Mouse (Mus musculus) retina, postnatal 1 day (tissue): ENCODE data around the gene Hsd17b13.
A peak's percentile ranks its signal among the peaks of the same experiment; 100 is the strongest.

Experiments used
- DNase-seq: peaks from one replicate; pipeline ENCODE4 v3.0.0-alpha.2; 2012

The Hsd17b13 gene

DNA sequence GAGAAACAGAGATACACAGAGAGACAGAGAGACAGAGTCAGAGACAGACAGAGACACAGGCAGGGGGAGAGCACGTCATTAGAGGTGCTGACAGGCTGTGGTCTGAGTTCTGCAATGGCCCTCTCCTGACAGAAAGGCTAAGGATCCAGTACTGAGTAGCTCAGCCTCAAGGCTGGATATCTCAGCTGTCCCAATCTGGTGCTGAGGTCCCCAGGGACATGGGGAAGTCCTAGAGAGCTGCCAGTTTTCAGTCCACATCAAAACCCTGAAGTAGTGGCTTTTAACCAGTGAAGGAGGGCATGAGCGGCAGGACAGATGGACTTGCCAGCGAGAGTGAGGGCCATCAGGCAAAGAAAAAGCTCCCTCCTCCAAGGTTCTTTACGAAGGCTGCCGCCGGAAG, 54.1 kb downstream of the Hsd17b13 start:
- no peak for DNase-seq

DNA sequence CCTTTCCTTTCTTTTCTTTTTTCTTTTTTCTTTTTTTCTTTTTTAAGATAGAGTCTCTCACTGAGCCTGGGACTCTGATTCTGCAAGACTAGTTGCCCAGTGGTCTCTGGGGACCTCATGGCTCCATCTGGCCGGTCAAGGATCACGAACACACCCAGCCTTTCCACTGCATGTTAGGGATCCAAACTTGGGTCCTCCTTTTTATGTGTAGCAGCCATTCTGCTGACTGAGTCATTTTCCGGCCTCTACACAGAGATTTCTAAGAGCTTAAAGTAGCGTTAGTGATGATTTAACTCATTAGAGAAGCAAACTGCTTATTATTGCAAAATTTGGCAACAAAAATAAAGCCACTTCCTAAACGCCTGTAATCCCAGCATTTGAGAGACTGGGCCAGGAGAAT, 54.8 kb downstream of the Hsd17b13 start:
- no peak for DNase-seq

DNA sequence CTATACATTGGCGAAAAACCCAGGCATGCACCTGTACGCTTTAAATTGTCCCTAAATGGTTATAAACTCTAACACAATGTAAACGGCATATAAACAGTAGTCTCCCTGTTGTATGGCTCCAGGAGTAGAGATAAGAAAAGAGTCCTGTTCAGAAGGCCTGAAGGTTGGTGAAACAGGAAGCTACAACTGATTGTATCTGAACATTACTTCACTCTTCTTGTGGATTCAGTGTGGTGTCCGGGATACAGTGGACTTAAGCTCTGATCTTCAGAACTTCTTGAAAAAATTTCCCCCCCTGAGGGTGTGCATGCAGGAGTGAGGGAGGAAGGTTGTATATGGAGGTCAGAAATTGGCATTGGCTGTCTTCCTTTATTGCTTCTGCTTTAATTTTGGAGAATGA, 57.7 kb downstream of the Hsd17b13 start:
- DNase-seq = no peak

DNA sequence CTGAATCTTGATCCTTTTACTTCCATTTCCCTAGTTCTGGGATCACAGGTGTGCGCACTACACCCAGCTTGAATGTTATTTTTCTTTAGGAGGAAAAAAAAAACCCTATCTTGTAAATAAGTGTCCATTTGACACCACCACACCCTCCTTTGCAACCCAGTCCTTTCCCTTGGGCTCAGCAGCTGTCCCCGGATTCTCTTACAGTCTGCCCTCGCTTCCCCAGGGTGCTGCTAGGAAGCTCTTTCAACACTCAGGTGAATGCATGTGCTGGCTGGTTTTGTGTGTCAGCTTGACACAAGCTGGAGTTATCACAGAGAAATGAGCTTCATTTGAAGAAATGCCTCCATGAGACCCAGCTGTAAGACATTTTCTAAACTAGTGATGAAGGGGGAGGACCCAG, 59.0 kb downstream of the Hsd17b13 start:
- DNase-seq = no peak

DNA sequence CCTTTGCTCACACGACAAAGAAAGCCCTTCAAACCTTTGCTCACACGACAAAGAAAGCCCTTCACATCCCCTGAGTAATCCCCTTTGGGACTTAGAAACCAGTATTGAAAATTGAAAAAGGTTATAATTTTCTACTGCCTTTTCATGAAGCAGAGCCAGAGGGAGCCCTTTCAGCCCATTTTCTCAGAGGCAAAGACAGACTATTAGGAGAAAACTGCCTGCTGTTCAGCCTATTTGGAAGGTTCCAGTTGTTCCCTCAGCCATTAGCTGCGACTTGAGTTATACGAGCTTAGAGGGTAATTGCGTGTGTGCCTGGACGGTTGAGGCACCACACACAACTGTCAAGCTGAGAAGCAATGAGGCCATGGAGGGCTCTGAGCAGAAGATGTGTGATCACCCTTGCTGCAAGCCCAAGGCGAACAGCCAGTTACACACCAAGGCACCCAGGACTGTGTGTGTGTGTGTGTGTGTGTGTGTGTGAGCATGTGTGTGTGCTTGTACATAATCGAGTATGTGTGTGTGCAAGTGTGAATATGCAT, 59.8 kb downstream of the Hsd17b13 start:
- DNase-seq = no peak

DNA sequence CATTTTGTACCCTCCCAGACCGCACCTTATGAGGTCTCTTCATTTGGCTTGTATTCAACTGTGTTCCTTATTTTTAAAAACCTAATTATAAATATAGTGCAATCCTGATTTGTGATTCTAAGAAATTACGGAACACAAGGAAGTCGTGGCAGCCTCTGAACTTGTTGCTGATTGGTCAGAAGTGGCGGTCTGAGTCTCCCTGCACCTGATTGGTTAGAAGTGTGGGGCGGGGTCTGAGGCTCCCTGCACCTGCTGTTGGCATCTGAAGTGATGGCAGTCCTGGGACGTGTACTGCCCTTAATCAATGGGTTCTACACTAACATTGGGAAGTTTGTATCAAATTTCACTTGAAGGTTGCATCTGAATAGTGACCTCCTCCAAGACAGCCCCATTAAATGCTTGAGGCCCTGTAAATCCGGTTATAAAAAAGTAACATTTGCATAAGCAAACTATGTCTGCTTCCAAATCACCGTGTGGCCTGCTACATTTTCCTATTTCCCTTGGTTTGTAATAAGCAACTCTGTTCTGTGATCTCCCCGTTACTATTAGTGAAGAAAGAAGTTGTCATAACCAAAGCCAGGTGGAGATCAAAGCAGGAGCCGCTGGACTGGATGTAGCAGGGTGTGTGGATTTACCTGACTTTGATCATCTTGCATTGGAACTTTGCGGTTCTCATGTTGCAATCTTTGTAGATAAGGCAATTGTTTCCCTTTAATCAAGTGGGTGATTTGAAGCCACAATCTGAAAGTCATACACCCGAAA, 60.4 kb downstream of the Hsd17b13 start:
- DNase-seq = no peak

DNA sequence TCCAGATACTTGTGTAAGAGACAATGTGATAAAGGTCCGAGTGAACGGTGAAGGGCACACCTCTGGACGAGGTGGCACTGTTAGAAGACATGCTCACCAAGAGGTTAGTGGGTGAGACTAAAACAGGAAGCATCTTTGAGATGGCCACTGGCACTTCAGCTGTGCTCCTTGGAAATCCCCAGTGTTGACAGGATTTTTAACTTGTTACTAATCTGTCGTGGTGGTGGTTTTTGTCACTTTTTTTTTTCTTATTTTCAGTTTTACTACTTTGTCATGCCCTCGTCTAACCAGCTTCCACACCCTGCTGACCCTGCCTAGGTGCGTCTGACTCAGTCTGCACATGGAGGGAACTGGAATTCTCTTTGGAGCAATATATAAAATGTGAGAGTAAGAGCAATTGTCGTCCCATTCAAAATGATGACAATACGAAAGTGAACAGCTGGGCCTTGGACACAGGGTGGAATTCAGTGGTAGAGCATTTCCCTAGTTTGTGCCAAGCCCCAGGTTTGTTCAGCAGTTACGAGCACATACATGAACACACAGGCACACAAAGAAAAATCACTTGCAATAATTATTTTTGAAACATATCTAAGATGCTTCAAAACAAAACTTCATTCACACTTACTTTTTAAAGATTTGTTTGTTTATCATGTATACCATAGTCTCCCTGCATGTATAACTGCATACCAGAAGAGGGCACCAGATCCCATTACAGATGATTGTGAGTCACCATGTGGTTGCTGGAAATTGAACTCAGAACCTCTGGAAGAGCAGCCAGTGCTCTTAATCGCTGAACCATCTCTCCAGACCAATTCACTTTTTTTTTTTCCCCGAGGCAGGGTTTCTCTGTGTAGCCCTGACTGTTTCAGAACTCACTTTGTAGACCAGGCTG, 62.6 kb downstream of the Hsd17b13 start:
- no peak for DNase-seq

DNA sequence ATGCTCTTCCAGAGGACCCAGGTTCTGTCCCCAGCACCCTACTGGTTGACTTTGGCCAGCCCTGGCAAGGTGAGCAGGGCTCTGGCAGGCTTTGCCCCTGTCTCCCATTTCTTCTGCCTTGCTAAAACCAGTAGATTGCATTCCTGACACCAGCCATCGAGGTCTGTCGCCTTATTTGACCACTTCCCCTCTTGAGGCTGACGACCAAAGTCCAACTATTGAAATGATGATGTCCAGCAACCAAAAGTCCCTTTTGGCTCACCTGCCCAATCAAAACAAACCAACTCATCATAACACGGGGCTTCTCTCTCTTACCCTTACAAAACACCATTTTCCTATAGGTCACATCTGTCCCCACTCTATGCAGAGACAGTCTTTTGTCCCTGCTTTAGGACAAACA, 64.1 kb downstream of the Hsd17b13 start:
- no peak for DNase-seq

DNA sequence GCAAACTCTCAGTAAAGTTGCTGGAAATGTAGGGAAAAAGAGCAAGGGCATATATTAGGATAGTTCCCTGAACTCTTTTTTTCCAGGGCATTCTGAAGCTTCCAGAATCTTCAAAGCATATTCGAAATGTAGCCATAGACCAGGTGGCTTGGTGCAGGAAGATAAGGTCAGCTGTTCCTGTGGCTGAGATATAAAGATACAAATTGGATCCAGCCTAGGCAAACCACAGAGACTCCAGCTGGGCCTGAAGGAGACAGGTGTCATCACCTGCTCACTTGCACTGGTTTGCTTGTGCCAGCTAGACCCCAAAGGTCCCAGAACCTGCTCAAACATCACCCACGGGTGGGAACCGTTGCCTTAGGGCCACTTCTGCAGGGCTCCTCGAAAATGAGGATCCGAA, 65.7 kb downstream of the Hsd17b13 start:
- no peak for DNase-seq

DNA sequence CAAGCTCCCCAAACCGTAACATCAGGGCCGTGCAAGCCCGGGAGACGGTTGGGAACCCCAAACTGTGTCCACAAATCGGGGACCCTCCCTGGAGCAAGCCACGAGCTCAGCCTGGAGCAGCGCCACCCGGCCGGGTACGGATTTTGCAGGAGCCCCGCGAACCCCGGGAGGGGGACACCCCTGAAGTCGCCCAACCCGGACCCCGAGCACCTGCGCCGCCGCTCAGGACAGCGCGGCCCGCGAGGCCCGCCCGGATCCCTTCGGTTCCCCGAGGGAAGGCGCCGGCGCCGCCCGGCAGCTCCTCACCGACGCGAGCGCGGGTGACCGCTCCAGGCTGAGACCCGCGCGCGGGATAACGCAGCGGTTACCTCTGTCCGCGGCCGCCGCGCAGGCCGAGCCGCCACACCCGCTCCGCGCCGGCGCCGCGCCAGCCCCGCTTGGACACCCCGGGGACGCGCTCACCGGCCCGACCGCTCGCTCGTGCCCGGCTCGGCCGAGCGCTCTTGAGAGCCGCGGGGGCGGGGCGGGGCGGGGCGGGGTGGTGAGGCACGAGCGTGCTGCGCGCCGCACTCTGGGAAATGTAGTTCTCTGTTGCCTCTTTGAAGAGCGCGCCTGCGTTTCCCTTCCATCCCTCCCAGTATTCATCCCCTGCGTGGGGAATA, 66.3 kb downstream of the Hsd17b13 start, which contains the start of gene Klhl8:
Gene Klhl8 (minus strand): TSS at position 512 of the 662 bp plus-strand sequence.
- DNase-seq = peak; percentile 95

DNA sequence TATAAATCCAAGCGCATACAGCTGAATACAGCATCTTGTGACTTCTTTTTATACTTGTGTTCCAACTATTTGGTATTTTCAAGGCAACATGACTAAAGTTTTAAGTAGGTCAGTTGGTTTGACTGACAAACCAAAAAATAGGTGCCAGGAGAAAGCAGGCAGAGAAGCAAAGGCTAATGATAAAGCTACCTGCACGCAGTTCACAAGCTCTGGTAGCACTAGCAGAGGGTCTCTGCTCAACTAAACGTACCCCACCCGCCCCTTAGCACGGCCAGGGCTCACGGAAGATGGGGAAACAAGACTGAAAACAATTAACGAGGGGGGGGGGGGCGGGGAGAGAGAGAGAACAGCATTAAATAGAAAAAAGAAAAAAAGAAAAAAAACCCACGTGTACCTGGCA, 67.1 kb downstream of the Hsd17b13 start:
- no peak for DNase-seq

DNA sequence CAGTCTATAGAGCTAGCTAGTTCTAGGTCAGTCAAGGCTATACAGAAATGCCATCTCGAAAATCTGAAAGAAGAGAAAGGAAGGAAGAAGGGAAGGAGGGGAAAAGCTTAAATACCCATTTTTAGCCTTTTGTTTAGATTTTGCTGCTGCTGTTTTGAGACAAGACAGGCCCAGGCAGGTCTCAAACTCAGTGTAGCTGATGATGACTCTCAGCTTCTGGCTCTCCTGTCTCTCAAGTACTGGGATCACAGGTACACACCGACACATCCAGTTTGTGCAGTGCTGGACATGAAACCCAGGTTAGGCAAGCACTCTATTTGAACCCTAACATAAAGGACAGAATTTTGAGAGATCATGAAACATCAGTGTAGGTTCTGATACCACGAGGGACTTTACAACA, 67.7 kb downstream of the Hsd17b13 start:
- no peak for DNase-seq

DNA sequence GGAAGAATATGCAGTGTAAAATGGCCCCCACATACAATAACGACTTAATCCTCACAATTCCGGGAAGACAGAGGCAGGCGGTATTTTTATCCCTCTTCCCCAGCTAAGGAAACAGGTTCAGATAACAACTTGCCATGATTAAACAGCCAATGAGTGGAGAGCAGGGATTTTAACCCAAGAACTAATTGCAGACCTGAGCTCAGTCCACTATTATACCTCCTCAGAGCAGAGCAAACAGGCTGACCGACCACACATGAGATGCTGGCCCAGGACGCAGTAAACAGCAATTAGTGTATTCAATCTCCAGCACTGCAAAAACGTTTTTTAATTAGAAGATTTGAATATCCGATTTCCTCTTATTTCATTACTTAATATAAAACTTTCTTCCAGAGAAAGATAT, 68.4 kb downstream of the Hsd17b13 start:
- DNase-seq = no peak

DNA sequence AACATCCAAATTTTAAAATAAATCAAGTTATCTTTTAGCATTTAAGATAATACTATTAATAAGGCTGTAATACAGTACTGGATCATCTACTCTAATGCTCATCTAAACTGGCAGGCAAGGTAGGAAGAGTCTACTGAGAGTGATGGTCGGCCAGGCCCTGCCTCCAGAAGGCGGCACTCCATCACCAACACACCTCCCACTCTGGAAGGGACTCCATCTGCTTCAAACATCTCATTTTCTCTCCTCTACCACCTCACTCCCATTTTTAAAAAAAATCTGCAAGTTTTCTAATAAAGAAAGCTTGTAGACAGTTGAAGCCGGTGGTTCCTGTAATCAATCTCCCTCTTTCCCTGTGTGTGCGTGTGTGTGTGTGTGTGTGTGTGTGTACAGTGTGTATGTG, 69.4 kb downstream of the Hsd17b13 start:
- DNase-seq = no peak

DNA sequence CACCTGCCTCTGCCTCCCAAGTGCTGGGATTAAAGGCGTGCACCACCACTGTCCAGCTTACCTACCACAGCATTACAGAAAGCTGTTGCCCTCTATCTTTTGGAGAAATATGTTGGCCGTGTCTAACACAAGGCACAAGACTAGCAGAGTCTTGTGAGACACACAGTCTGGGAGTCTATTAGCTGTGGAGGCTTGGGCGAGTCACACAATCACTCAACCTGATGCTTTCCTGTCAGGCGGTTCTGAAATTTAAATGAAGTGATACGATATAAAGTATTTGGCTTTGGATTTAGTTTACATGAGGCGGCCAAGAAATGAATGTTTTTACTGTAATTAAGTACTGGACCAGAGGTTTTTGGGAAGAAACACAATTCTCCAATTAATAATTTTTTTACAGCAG, 71.0 kb downstream of the Hsd17b13 start:
- DNase-seq = no peak
